In the genomic region with DNA sequence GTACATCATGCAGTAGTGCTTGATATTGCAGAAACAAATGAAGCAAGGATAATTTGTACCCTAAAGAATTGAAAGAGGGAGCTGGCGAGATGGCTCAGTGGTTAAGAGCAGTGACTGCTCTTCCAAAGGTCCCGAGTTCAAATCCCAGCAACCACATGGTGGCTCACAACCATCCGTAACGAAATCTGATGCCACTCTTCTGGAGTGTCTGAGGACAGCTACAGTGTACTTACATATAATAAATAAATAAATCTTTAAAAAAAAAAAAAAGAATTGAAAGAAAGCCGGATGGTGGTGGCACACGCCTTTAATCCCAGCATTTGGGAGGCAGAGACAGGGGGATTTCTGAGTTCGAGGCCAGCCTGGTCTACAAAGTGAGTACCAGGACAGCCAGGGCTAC, we compare ENCODE assay signal across 8 mouse cellular contexts. TPM values are rescaled to one million over a fixed set of nuclear protein-coding genes. Genes with fewer than 3 reads are reported as not detected.
DNase-seq lines count a peak whose midpoint lies in the region; ATAC-seq and TF ChIP-seq lines count a peak whose summit lies in the region.
"Not testable (repeated sequence)": the region's sequence is repeated elsewhere in the genome, so short reads cannot be mapped to it uniquely, and the experiment has no call there.

No protein-coding gene starts in this region.

- TF ChIP-seq POLR2A in myocyte (IDR thresholded peaks at IDR 0.05; ENCODE audit: insufficient read length, low read depth); thymus, adult 2 months (IDR thresholded peaks at IDR 0.05; ENCODE audit: control insufficient read depth, extremely low read depth, insufficient read depth, low read length, poor library complexity): not testable (repeated sequence)

- not testable (repeated sequence) for ATAC-seq in heart, embryonic 15.5 days (replicated peaks; ENCODE audit: insufficient number of reproducible peaks, insufficient read depth, low FRiP score, low read depth); intestine, postnatal 0 days; liver, embryonic 13.5 days (ENCODE audit: low read depth); lung, embryonic 16.5 days (ENCODE audit: low read depth)

- TF ChIP-seq CTCF in intestine, postnatal 0 days (IDR thresholded peaks at IDR 0.05; ENCODE audit: low read depth); thymus, adult 2 months (IDR thresholded peaks at IDR 0.05; ENCODE audit: borderline replicate concordance, control insufficient read depth, extremely low read depth, insufficient read depth, low read length, poor library complexity): not testable (repeated sequence)

- DNase-seq in forebrain, embryonic 10.5 days (ENCODE audit: extremely low spot score, low spot score); liver, embryonic 13.5 days; thymus, adult 2 months: not testable (repeated sequence)

- not testable (repeated sequence) for H3K4me1 ChIP-seq in brown adipose tissue, adult 24 weeks (ENCODE audit: control insufficient read depth, insufficient read depth, insufficient read length, low read length); heart, embryonic 15.5 days (replicated peaks); intestine, postnatal 0 days (replicated peaks; ENCODE audit: control insufficient read depth, insufficient read depth, low read length); thymus, adult 2 months (replicated peaks; ENCODE audit: control insufficient read depth, insufficient read depth, low read length)
- H3K4me1 ChIP-seq in forebrain, embryonic 10.5 days, result peaks cover 13% of the 10 kb centered on the region
- H3K4me1 ChIP-seq in liver, embryonic 13.5 days (replicated peaks), result peaks cover 29% of the 10 kb centered on the region
- H3K4me1 ChIP-seq in lung, embryonic 16.5 days (replicated peaks; ENCODE audit: control insufficient read depth, insufficient read depth, low read length), result peaks cover 13% of the 10 kb centered on the region

- not testable (repeated sequence) for H3K4me3 ChIP-seq in brown adipose tissue, adult 24 weeks (ENCODE audit: insufficient read depth, low read depth, low read length); heart, embryonic 15.5 days; intestine, postnatal 0 days (ENCODE audit: low read depth, low read length); lung, embryonic 16.5 days (ENCODE audit: low read length); thymus, adult 2 months (ENCODE audit: control insufficient read depth, insufficient read depth, low read length)
- peak overlapping the region; percentile 95; the same call in 1 of the 2 replicates for H3K4me3 ChIP-seq in forebrain, embryonic 10.5 days
- H3K4me3 ChIP-seq in liver, embryonic 13.5 days (replicated peaks), result peak overlapping the region; percentile 96
- H3K4me3 ChIP-seq in myocyte, result peak overlapping the region; percentile 95

- H3K9me3 ChIP-seq in forebrain, embryonic 10.5 days; heart, embryonic 15.5 days (replicated peaks); intestine, postnatal 0 days (ENCODE audit: control insufficient read depth); liver, embryonic 13.5 days (replicated peaks); lung, embryonic 16.5 days (ENCODE audit: control insufficient read depth, low read length): not testable (repeated sequence)

- H3ac ChIP-seq in myocyte (ENCODE audit: control insufficient read depth, insufficient read length), result not testable (repeated sequence)

- 95% methylated on average over 7 of the region's 7 CpGs for WGBS in forebrain, embryonic 10.5 days
- WGBS in heart, embryonic 15.5 days, result 79% methylated on average over 7 of the region's 7 CpGs
- 79% methylated on average over 6 of the region's 7 CpGs for WGBS in intestine, postnatal 0 days
- 72% methylated on average over 7 of the region's 7 CpGs for WGBS in liver, embryonic 13.5 days (ENCODE audit: insufficient replicate concordance)
- WGBS in lung, embryonic 16.5 days, result 86% methylated on average over 7 of the region's 7 CpGs
- 68% methylated on average over 7 of the region's 7 CpGs for WGBS in thymus, adult 2 months

- peak overlapping the region; percentile 45 for H3K4me2 ChIP-seq in heart, embryonic 15.5 days
- peak overlapping the region; percentile 83; the same call in 1 of the 2 replicates for H3K4me2 ChIP-seq in intestine, postnatal 0 days (replicated peaks; ENCODE audit: low read depth)
- peak overlapping the region; percentile 25 for H3K4me2 ChIP-seq in liver, embryonic 13.5 days
- H3K4me2 ChIP-seq in lung, embryonic 16.5 days (ENCODE audit: low read depth, low read length), result not testable (repeated sequence)
- H3K4me2 ChIP-seq in myocyte (ENCODE audit: low read depth), result peak overlapping the region; percentile 34

- peak overlapping the region; percentile 81 for H3K27ac ChIP-seq in brown adipose tissue, adult 24 weeks (replicated peaks; ENCODE audit: low read depth, low read length)
- not testable (repeated sequence) for H3K27ac ChIP-seq in forebrain, embryonic 10.5 days; intestine, postnatal 0 days (ENCODE audit: low read depth, low read length); liver, embryonic 13.5 days
- H3K27ac ChIP-seq in heart, embryonic 15.5 days, result peak overlapping the region; percentile 51; the same call in 1 of the 2 replicates
- 0 out of 2 replicates have a peak overlapping the region, but pooled peaks have one; percentile 27 for H3K27ac ChIP-seq in lung, embryonic 16.5 days (ENCODE audit: low read length)
- H3K27ac ChIP-seq in thymus, adult 2 months (ENCODE audit: control insufficient read depth, insufficient read depth, low read length), result peak overlapping the region; percentile 89

- not testable (repeated sequence) for H3K27me3 ChIP-seq in forebrain, embryonic 10.5 days (ENCODE audit: poor library complexity, severe bottlenecking); heart, embryonic 15.5 days; intestine, postnatal 0 days (replicated peaks; ENCODE audit: control insufficient read depth, insufficient read depth, low read length); liver, embryonic 13.5 days; lung, embryonic 16.5 days (ENCODE audit: control insufficient read depth, insufficient read depth, low read depth, low read length); myocyte (ENCODE audit: control insufficient read depth, insufficient read depth, insufficient read length); thymus, adult 2 months (ENCODE audit: control insufficient read depth, insufficient read depth, low read length)

- H3K79me2 ChIP-seq in myocyte (ENCODE audit: control insufficient read depth, insufficient read depth), result peaks cover 38% of the 10 kb centered on the region

- not testable (repeated sequence) for H3K36me3 ChIP-seq in forebrain, embryonic 10.5 days (replicated peaks); heart, embryonic 15.5 days; intestine, postnatal 0 days (ENCODE audit: control insufficient read depth, insufficient read depth); liver, embryonic 13.5 days; lung, embryonic 16.5 days (ENCODE audit: control insufficient read depth, insufficient read depth, low read length); myocyte (ENCODE audit: control insufficient read depth, insufficient read depth); thymus, adult 2 months (ENCODE audit: control insufficient read depth, insufficient read depth, low read length)

- not testable (repeated sequence) for H3K9ac ChIP-seq in heart, embryonic 15.5 days; intestine, postnatal 0 days (ENCODE audit: low read depth, low read length); liver, embryonic 13.5 days; lung, embryonic 16.5 days (ENCODE audit: low read length)

RNA-seq across cellular contexts. Expression of a gene that starts 0.6 kb away (rescaled TPM):
- 27.1 and 53.2 TPM in 2 replicates for polyA plus RNA-seq in brown adipose tissue, adult 24 weeks (2012; ENCODE audit: insufficient read depth, insufficient read length, missing spikeins)
- 36.1 and 37.7 TPM in 2 replicates for polyA plus RNA-seq in forebrain, embryonic 10.5 days (2016; fragmentation: Nextera tagmentation; extraction: Ambion mirVana)
- polyA plus RNA-seq in heart, embryonic 15.5 days (2015; fragmentation: Nextera tagmentation; extraction: Ambion mirVana), result 25.2 and 33.8 TPM in 2 replicates
- polyA plus RNA-seq in intestine, postnatal 0 days (2015; fragmentation: Nextera tagmentation; extraction: Ambion mirVana), result 37.4 and 38.1 TPM in 2 replicates
- polyA plus RNA-seq in liver, embryonic 13.5 days (2015; fragmentation: Nextera tagmentation; extraction: Ambion mirVana), result 16.2 and 21.1 TPM in 2 replicates
- polyA plus RNA-seq in lung, embryonic 16.5 days (2015; fragmentation: Nextera tagmentation; extraction: Ambion mirVana), result 56.1 and 57.9 TPM in 2 replicates
- polyA plus RNA-seq in myocyte (2012; fragmentation: generic; extraction: Trizol), result 28.0 TPM
- 138 and 148 TPM in 2 replicates for polyA plus RNA-seq in thymus, adult 2 months (2012; rRNA removed)

RNA-seq across cellular contexts. Expression of a gene that starts 27.3 kb away (rescaled TPM):
- 60.6 and 68.9 TPM in 2 replicates for polyA plus RNA-seq in brown adipose tissue, adult 24 weeks (2012; ENCODE audit: insufficient read depth, insufficient read length, missing spikeins)
- polyA plus RNA-seq in forebrain, embryonic 10.5 days (2016; fragmentation: Nextera tagmentation; extraction: Ambion mirVana), result 27.8 and 28.8 TPM in 2 replicates
- polyA plus RNA-seq in heart, embryonic 15.5 days (2015; fragmentation: Nextera tagmentation; extraction: Ambion mirVana), result 25.8 and 31.5 TPM in 2 replicates
- 24.7 and 25.1 TPM in 2 replicates for polyA plus RNA-seq in intestine, postnatal 0 days (2015; fragmentation: Nextera tagmentation; extraction: Ambion mirVana)
- 14.4 and 17.5 TPM in 2 replicates for polyA plus RNA-seq in liver, embryonic 13.5 days (2015; fragmentation: Nextera tagmentation; extraction: Ambion mirVana)
- polyA plus RNA-seq in lung, embryonic 16.5 days (2015; fragmentation: Nextera tagmentation; extraction: Ambion mirVana), result 32.0 and 32.1 TPM in 2 replicates
- 5.0 TPM for polyA plus RNA-seq in myocyte (2012; fragmentation: generic; extraction: Trizol)
- polyA plus RNA-seq in thymus, adult 2 months (2012; rRNA removed), result 8.8 and 11.5 TPM in 2 replicates
